Comparison of ENCODE assay signal across 7 mouse cellular contexts in genomic region chr14:24902870-24903269, GRCm38 (mm10).
DNase-seq lines count a peak whose midpoint lies in the region; ATAC-seq lines count a peak whose summit lies in the region.

No protein-coding gene starts in this region.

- no peak overlapping the region for H3K4me3 ChIP-seq in limb, embryonic 13.5 days

- no peak for ATAC-seq in limb, embryonic 13.5 days (ENCODE audit: low FRiP score, low read depth)
- no peak for ATAC-seq in activated CD4-positive, CD25-positive, alpha-beta regulatory T cell, adult 4 months

- H3K9me3 ChIP-seq in limb, embryonic 13.5 days, result no peaks in the 10 kb centered on the region

- peak; percentile 18 to 19 for DNase-seq in kidney, postnatal 36 days
- no peak for DNase-seq in kidney, adult 9 months
- DNase-seq in cerebellum, adult 8-10 months, result peak; percentile 51
- DNase-seq in embryo, embryonic 9.5 days (ENCODE audit: extremely low spot score), result peak; percentile 22
- DNase-seq in ovary, adult 18-20 months (ENCODE audit: low spot score), result no peak

- peaks cover 69% of the 10 kb centered on the region for H3K4me1 ChIP-seq in limb, embryonic 13.5 days

- H3K9ac ChIP-seq in limb, embryonic 13.5 days, result no peak overlapping the region

- H3K36me3 ChIP-seq in limb, embryonic 13.5 days, result no peaks in the 10 kb centered on the region

- WGBS in limb, embryonic 13.5 days, result 13% methylated on average over 3 of the region's 4 CpGs

- no peaks in the 10 kb centered on the region for H3K27me3 ChIP-seq in limb, embryonic 13.5 days

- H3K27ac ChIP-seq in limb, embryonic 13.5 days, result peak overlapping the region; percentile 29; the same call in 1 of the 2 replicates

- H3K4me2 ChIP-seq in limb, embryonic 13.5 days (replicated peaks), result no peak overlapping the region

Comparison
In these comparisons a context has a peak if more than half of its experiments do, and no peak if none do; other contexts are left out.
1. DNase-seq: peak in kidney, postnatal 36 days (2 of 2), cerebellum, adult 8-10 months (single experiment) and embryo, embryonic 9.5 days (single experiment); none in kidney, adult 9 months (single experiment) and ovary, adult 18-20 months (single experiment).